Comparison of ENCODE assay signal across 8 mouse cellular contexts in genomic region chr17:33552964-33553363, GRCm38 (mm10). TPM values are rescaled to one million over a fixed set of nuclear protein-coding genes. Genes with fewer than 3 reads are reported as not detected.
A peak's percentile ranks its signal among the peaks of the same experiment; 100 is the strongest.
DNase-seq lines count a peak whose midpoint lies in the region; ATAC-seq and TF ChIP-seq lines count a peak whose summit lies in the region.
"Had no signal": no experiment of that assay in that cellular context is flagged by ENCODE, and none has a peak within 500 bp of the region (broad histone marks: within the 10 kb centered on the region; RNA-seq: fewer than 3 reads in every experiment).

No protein-coding gene starts in this region.

- TF ChIP-seq EP300 in MEL (IDR thresholded peaks at IDR 0.05; ENCODE audit: low read depth in 1 of 2, low read length in 2 of 2) = no peak

- H3K4me1 ChIP-seq in MEL (ENCODE audit: control insufficient read depth in 1 of 2, insufficient read depth in 2 of 2, low read length in 2 of 2) = peaks cover 0 to 19% of the 10 kb centered on the region in 2 experiments; a peak in 3 of 4 replicates

- H3K36me3 ChIP-seq in MEL (ENCODE audit: control insufficient read depth in 1 of 2, insufficient read depth in 2 of 2, low read length in 2 of 2) = peaks cover 0 to 11% of the 10 kb centered on the region in 2 experiments; a peak in 2 of 4 replicates

- no peak overlapping the region for H3K9ac ChIP-seq in MEL (ENCODE audit: control insufficient read depth, low read depth, low read length, poor library complexity, severe bottlenecking)

- TF ChIP-seq RAD21 in MEL (IDR thresholded peaks at IDR 0.05; ENCODE audit: low read depth, low read length) = peak; percentile 31

- no peaks in the 10 kb centered on the region for H3K9me3 ChIP-seq in MEL (replicated peaks; ENCODE audit: insufficient read depth, low read length)
- H3K9me3 ChIP-seq: megakaryocyte, embryonic 14.5 days had no signal

- H3K27ac ChIP-seq in layer of hippocampus, adult 2 months = no peak overlapping the region
- H3K27ac ChIP-seq in MEL (ENCODE audit: control insufficient read depth, low read depth, low read length) = no peak overlapping the region

- no peak for TF ChIP-seq POLR2A in MEL (IDR thresholded peaks at IDR 0.05; ENCODE audit: control insufficient read depth in 1 of 2, insufficient read depth in 1 of 2, low read depth in 1 of 2, low read length in 2 of 2, poor library complexity in 1 of 2)

- H3K4me3 ChIP-seq in layer of hippocampus, adult 2 months = no peak overlapping the region
- no peak overlapping the region for H3K4me3 ChIP-seq in MEL (ENCODE audit: control insufficient read depth in 1 of 2, insufficient read depth in 1 of 2, low read depth in 2 of 2, low read length in 2 of 2)
- H3K4me3 ChIP-seq: megakaryocyte, embryonic 14.5 days had no signal

- peak in 1 of 2 experiments; percentile 19 for DNase-seq in layer of hippocampus, adult 2 months (ENCODE audit: low spot score in 2 of 2)
- DNase-seq in layer of hippocampus, postnatal 14 days (ENCODE audit: low spot score in 2 of 2) = no peak
- DNase-seq in MEL (ENCODE audit: low read depth, low spot score) = peak; percentile 42
- peak; percentile 37 for DNase-seq in c-Kit-positive CD71-positive TER-119-positive erythroid progenitor cells, embryonic 14.5 days (ENCODE audit: low spot score)
- DNase-seq in kidney, postnatal 10 days = peak; percentile 61
- DNase-seq in mesoderm, embryonic 11.5 days (ENCODE audit: low read depth, low spot score) = peak; percentile 71

- no peaks in the 10 kb centered on the region for H3K27me3 ChIP-seq in MEL (ENCODE audit: control insufficient read depth in 1 of 2, insufficient read depth in 2 of 2, low read length in 2 of 2)

- no peaks in the 10 kb centered on the region for H3K79me2 ChIP-seq in MEL (ENCODE audit: control insufficient read depth, insufficient read depth, low read length, poor library complexity)

- ATAC-seq in frontal cortex, adult (ENCODE audit: low TSS enrichment) = no peak

- peak; percentile 73 for TF ChIP-seq CTCF in layer of hippocampus, adult 2 months (conservative IDR thresholded peaks at IDR 0.05)
- peak; percentile 22 to 63 (median 59); a peak in 4 of 6 replicates for TF ChIP-seq CTCF in MEL (IDR thresholded peaks at IDR 0.05 in 2 of 3, conservative IDR thresholded peaks at IDR 0.05 in 1 of 3; ENCODE audit: control insufficient read depth in 1 of 3, insufficient read depth in 1 of 3, low read depth in 2 of 3, low read length in 3 of 3, poor library complexity in 1 of 3, severe bottlenecking in 1 of 3)

TF ChIP-seq in MEL, 35 proteins besides CTCF, POLR2A, EP300 and RAD21:
- TF ChIP-seq SMC3 (IDR thresholded peaks at IDR 0.05; ENCODE audit: low read depth, low read length) = peak; percentile 51
- TF ChIP-seq ZKSCAN1 (IDR thresholded peaks at IDR 0.05; ENCODE audit: low read depth, low read length) = no peak
- TF ChIP-seq ZC3H11A (IDR thresholded peaks at IDR 0.05; ENCODE audit: low read depth, low read length) = 0 out of 2 replicates have a peak, but pooled peaks have one; percentile 15
TF ChIP-seq in MEL: peak in this region for 2.

RNA-seq across cellular contexts. Expression of gene Myo1f, which starts 2.5 kb away (rescaled TPM):
- total RNA-seq in layer of hippocampus, adult 2 months (2021) = 1 to 10 TPM; 1.3 to 1.5 TPM
- 1 to 10 TPM; 1.5 to 2.6 TPM for total RNA-seq in layer of hippocampus, postnatal 14 days (2021)
- total RNA-seq in MEL (2012; rRNA removed) = 0.08 and 0.13 TPM in 2 replicates
- under 1 TPM in 1 of 2 experiments, not detected in 1; 0.40 TPM for polyA plus RNA-seq in MEL (2012; ENCODE audit: insufficient read depth in 1 of 2, insufficient read length in 2 of 2, low read depth in 1 of 2, low replicate concordance in 2 of 2, missing spikeins in 1 of 2)

RNA-seq across cellular contexts. Expression of gene Adamts10, which starts 29.0 kb away (rescaled TPM):
- 10 to 100 TPM; 34.3 to 35.4 TPM for total RNA-seq in layer of hippocampus, adult 2 months (2021)
- total RNA-seq in layer of hippocampus, postnatal 14 days (2021) = 10 to 100 TPM; 33.4 to 34.1 TPM
- total RNA-seq in MEL (2012; rRNA removed) = 9.6 and 11.3 TPM in 2 replicates
- polyA plus RNA-seq in MEL (2012; ENCODE audit: insufficient read depth in 1 of 2, insufficient read length in 2 of 2, low read depth in 1 of 2, low replicate concordance in 2 of 2, missing spikeins in 1 of 2) = 10 to 100 TPM in 1 of 2 experiments, not detected in 1; 21.0 TPM

Comparison
In these comparisons a context has a peak if more than half of its experiments do, and no peak if none do; other contexts are left out.
1. DNase-seq: peak in MEL (single experiment), c-Kit-positive CD71-positive TER-119-positive erythroid progenitor cells, embryonic 14.5 days (single experiment), kidney, postnatal 10 days (single experiment) and mesoderm, embryonic 11.5 days (single experiment); none in layer of hippocampus, postnatal 14 days (0 of 2).